Mouse (Mus musculus) urinary bladder, postnatal 14 days (tissue): ENCODE results near the gene Nudt13.

Source experiments
- DNase-seq: peaks from one replicate; pipeline ENCODE4 v3.0.0; 2021; ENCODE audit warnings: low spot score

Nudt13 gene

GRCm38 (mm10) chr14:20340149-20340548, 45.7 kb downstream of the Nudt13 start:
- DNase-seq = no peak

GRCm38 (mm10) chr14:20340866-20341265, 46.4 kb downstream of the Nudt13 start:
- DNase-seq = peak; percentile 44

- no peak for DNase-seq
Observed at GRCm38 (mm10) chr14:20345885-20346284, 51.4 kb downstream of the Nudt13 start.

- no peak for DNase-seq
Observed at GRCm38 (mm10) chr14:20347441-20347990, 53.0 kb downstream of the Nudt13 start.

DNA sequence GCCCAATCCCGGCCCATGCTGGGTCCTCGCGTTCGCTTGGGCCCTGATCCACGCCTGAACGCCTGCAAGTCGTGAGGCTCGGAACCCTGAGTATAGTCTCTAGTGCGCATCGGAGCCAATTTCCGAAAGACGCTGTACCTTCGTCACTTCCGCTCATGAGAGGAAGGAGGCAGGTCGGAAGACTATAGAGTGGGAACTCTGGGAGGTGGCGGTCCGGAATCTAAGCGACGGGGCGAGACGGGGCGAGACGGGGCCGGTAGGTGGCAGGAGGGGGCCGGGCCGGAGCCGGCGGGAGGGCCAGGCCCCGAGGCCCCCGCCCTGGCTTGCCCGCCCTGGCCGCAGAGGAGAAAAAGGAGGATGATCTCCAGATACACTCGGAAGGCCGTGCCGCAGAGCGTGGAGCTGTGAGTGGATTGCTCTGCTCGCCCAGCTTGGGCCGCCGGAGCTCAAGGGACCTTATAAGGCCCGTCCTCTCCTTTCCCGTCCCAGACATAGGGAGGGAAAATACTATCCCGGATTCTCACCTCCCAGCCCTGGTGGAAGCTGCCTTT, 53.6 kb downstream of the Nudt13 start, which contains the start of the genes Ecd and Fam149b:
TSS of gene Ecd (minus strand) at position 131 of the 551 bp plus-strand sequence.
TSS of gene Fam149b (plus strand) at position 172 of the 551 bp plus-strand sequence.
- peak; percentile 94 for DNase-seq

DNA sequence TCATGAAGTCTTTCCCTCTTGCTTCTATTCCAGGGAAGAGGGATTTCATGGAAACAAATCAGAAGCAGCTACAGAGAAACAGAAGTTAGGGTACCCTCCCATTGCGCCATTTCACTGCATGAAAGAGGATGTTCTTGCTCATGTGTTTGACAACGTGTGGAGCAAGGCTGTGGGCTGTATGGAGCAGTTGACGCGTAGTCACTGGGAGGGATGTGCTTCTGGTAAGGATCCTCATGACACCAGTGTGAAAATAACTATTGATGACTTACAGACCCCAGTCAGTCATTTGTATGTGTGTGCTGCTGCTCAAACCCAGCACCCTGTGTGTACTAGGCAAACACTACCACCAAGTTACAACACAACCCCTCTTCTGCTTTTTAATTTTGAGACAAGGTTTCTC, 68.7 kb downstream of the Nudt13 start:
- no peak for DNase-seq
